Mouse (Mus musculus) monocyte, adult 5-6 weeks (primary cell): Measurements from ENCODE around the gene Atl2. TPM values are rescaled to one million over a fixed set of nuclear protein-coding genes. Genes with fewer than 3 reads are reported as not detected.

Experiments used
- ATAC-seq: fragments of 153-309, 156-312 bp; replicated peaks from 2 replicates; pipeline ENCODE4 v1.8.0; 2017; ENCODE audit warnings: mild to moderate bottlenecking; ENCODE audit not compliant: low TSS enrichment, insufficient number of reproducible peaks, severe bottlenecking, poor library complexity, low FRiP score
- total RNA-seq: library from RNA; stranded (forward); fragments of 200-1000, 200-491, 200-594 nt; gene quantifications from 3 replicates; pipeline ENCODE4 v1.2.3, GENCODE M21; 2017

Atl2 gene
- 52.6 to 69.1 TPM (median 61.7 TPM) in 3 replicates for total RNA-seq

DNA sequence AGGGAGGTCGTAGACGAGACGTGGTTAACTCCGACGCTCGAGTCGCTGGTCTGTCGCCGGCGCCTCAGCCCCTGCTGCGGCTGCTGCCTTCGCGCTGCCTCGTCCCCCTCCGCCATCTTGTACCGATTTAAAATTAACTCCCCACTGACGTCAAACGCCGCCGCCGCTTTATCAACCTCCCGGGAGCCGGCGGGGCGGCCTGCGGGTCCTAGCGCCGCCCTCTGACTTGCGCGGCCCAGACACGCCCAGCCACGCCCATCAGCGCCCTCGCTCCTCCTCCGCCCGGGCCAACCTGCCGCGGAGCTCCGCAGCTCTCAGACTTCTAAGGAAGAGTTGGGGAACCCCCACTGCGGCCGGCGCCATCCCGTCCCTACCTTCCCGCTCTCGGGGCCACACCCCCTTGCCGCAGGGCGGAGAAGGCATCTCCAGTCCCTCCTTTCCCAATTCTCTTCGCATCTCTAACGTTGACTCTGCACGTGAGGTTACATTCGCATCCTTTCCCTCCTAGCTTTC is at the start of gene Atl2:
Atl2 (minus strand) TSS at position 213 of the 513 bp plus-strand sequence.
- ATAC-seq = peak; percentile 90

GRCm38 (mm10) chr17:79944851-79945250 is 48.9 kb upstream of the Atl2 start:
- ATAC-seq = no peak

DNA sequence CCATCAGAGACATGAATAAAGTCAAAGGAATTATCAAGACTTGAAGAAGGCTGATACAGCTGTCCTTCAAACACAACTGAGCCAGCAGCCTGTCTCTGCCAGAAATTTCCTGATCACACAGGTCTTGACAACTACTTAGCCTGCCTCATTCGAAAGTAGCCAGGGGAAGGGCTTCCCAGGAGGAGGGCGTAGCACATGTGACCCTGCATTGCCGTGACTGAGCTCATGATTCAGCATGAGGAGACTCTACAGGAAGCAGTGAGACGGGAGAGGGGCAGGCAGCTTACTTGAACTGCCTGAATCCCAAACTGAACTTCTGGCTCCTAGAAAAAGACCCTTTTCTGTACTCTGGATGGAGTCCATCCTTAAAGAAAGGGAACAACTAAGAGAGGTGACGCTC is 46.5 kb upstream of the Atl2 start:
- ATAC-seq = no peak

- ATAC-seq = no peak
Observed at GRCm38 (mm10) chr17:79939133-79939532, 43.2 kb upstream of the Atl2 start.

GRCm38 (mm10) chr17:79937921-79938601 is 42.1 kb upstream of the Atl2 start:
- ATAC-seq = no peak

DNA sequence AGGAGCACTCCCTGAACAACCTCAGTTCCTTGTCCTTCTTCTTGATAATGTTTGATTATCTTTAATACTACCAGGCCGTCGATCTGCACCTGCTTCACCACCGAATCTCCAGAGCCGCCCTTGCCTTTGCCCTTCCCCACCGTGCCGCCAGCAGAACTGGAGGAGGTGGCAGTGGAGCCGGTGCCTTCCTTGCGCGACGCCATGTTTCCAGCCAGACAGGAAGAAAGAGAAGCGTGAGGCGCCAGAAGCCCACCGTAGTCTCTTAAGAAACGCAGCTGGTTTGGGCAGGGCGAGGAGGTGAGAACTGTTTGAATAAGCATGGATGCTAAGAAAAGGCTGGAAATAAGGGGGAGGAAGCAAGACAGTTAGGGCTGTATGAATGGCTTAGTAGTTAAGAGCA is 38.4 kb upstream of the Atl2 start:
- ATAC-seq = peak; percentile 27; the same call in 1 of the 2 replicates

- ATAC-seq = no peak
Observed at GRCm38 (mm10) chr17:79932676-79933278, 36.9 kb upstream of the Atl2 start.

GRCm38 (mm10) chr17:79927110-79927509 is 31.2 kb upstream of the Atl2 start:
- no peak for ATAC-seq

- no peak for ATAC-seq
Observed at GRCm38 (mm10) chr17:79926486-79926885, 30.6 kb upstream of the Atl2 start.

GRCm38 (mm10) chr17:79925865-79926421 is 30.0 kb upstream of the Atl2 start:
- no peak for ATAC-seq

DNA sequence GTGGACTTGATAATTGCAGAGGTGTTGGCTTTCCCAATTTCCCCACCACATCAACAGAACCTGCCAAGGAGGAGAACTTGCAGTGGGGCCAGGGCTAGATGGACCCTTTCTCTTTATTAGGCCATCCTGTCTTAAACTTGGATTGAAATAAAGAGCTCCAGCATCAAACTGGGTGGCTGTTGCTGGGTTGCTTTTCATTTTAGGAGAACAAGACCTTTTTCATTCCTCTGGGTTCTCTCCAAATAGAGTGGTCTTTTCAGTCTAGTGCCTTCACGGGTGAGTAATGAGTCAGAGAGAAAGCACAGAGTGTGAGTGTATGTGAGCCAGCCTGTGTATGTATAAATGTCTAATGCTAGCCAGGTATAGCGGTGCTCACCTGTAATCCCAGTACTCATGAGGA is 24.4 kb upstream of the Atl2 start:
- ATAC-seq = no peak

DNA sequence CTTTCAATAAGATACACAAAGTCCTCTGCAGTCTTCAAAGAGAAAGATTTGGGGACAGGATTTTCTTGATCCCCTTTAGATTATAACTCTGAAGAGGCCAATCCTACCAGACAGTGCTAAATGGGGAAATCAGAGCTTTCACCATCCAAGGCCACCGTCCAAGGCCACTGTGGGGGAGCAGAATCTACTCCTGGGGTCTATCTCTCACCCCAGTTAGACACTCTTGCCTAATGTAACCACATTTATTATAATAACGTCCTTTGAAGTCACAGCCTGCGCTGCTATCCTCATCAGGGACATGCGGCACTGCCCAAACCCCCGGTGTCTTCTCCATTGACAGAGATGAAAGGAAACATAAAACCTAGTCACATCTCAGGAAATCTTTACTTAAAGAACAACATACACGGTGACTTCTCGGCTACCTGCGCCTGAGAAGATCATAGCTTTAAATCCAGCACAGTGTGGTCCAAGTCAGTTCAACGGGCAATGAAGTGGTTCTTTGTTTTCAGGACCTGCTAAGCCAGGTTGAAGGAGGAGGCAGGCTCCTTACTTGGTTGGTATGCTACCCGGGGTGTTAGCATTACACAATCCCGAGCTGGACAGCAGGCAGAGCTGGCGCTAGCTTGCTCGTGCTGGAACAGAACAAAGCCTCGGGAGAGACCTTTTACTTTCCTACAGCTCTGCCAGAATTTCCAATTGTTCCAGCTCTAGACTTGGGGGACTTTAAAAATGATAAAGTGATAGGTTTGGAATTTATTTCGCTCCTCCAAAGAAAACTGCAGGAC is 23.8 kb upstream of the Atl2 start:
- no peak for ATAC-seq

DNA sequence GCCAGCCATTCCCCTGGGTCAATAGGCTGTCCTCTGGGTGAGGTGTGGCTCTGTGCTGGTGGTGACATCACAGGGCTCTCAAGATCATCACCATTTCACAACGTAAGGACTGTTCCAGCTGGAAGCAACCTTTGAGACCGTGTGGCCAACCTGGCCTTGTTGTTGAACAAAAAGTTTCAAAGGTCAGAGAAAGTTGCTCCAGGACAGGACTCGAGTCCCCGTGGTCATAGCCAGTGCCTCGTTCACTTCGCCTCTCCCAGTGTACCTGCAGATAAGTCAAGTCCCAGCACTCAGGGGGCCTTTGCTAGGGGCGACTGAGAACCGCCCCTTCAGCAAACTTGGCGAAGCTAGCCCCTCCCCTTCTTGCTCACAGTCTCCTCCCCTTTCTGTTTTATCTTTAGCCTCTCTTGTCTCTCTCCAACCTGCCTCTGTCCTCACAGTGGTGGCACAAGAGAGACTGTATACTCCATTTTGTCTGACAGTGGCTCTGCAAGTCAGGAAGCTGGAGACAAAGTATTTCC is 22.6 kb upstream of the Atl2 start:
- ATAC-seq = no peak

- ATAC-seq = no peak
Observed at GRCm38 (mm10) chr17:79916996-79917395, 21.1 kb upstream of the Atl2 start.

DNA sequence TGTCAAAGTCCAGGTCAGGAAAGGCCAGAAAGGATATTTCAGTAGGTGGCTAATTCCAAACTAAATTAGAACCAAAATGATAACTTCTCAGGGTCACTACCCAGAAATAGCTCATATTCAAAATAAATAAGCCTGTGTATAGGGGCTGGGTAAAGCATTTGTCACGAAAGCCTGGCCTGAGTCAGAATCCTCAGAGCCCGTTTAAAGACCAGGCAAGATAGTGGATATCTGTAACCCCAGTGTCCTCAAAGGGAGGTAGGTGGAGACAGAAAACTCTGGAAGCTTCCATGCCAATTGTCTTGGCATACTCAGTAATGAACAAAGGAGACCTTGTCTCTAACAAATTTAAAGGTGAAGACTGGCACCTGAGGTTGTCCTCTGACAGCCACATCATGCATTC is 16.3 kb upstream of the Atl2 start:
- ATAC-seq = no peak

GRCm38 (mm10) chr17:79911718-79912117 is 15.8 kb upstream of the Atl2 start:
- ATAC-seq = no peak

GRCm38 (mm10) chr17:79909571-79909970 is 13.6 kb upstream of the Atl2 start:
- ATAC-seq = no peak

DNA sequence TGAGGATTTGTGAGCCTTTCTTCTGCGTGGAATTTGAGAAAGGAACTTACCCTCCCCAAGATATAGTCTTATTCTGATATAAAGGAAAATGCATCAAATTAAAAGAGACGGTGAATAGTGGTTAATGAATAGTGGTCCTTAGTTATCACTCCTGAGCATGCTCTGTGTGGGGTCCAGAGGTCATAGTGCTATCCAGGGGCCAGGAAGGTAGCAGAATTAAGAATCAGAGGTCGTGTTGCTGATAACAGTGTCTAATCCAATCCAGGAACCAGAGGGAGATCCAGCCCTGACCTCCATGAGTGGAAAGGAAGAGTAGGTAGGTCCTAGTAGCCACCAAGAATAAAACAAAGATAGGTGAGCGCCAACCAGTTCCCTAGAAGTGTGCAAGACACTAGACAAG is 11.8 kb upstream of the Atl2 start:
- no peak for ATAC-seq
